Mouse (Mus musculus) brain, embryonic 14.5 days (tissue): ENCODE results near the gene L3mbtl4. TPM values are rescaled to one million over a fixed set of nuclear protein-coding genes. Genes with fewer than 3 reads are reported as not detected.
"Not testable (repeated sequence)": the region's sequence is repeated elsewhere in the genome, so short reads cannot be mapped to it uniquely, and the experiment has no call there.

Experiments
- DNase-seq: peaks from one replicate; pipeline ENCODE4 v3.0.0-alpha.2; 2011; ENCODE audit warnings: low read depth
- CTCF ChIP-seq: fragments of 200-500 bp; IDR thresholded peaks from 2 replicates; pipeline ENCODE4 v1.5.1; 2012; ENCODE audit warnings: inconsistent platforms, mild to moderate bottlenecking, moderate library complexity, borderline replicate concordance; ENCODE audit not compliant: insufficient read depth, insufficient read length; ENCODE audit errors: extremely low read depth
- POLR2A ChIP-seq: fragments of 200-500 bp; IDR thresholded peaks from 2 replicates; pipeline ENCODE4 v1.6.1; 2012; ENCODE audit warnings: mild to moderate bottlenecking, inconsistent platforms, borderline replicate concordance; ENCODE audit not compliant: poor library complexity, insufficient read depth, insufficient read length, severe bottlenecking; ENCODE audit errors: extremely low read depth
- polyA plus RNA-seq: library from polyadenylated mRNA; depleted of rRNA; stranded (reverse); fragments of >200 nt; gene quantifications from 2 replicates; pipeline ENCODE4 v1.2.3, GENCODE M21; 2012

Gene L3mbtl4
- polyA plus RNA-seq, 1 experiment: 1.8 TPM

DNA sequence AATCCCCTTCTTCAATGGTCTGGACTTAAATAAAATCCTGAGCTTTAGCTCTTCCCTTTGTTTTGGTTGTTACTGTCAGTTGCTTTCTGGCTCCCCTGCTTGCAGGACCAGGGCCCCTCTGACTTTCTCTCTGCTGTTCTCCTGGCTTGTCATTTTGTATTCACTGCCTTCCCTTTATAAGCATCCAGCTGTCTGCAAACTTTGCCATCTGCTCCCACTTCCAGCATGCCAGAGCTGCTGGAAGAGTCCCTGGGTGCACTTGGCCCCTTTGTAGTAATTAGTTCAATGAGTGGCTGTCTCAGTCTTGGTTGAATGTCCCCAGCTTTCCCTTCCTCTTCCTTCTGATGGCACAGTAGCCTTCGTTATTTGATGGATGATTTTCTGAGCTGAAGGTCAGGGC is 132.4 kb downstream of the L3mbtl4 start:
- TF ChIP-seq POLR2A (no peak), CTCF (no peak)
- peak; percentile 66 for DNase-seq

DNA sequence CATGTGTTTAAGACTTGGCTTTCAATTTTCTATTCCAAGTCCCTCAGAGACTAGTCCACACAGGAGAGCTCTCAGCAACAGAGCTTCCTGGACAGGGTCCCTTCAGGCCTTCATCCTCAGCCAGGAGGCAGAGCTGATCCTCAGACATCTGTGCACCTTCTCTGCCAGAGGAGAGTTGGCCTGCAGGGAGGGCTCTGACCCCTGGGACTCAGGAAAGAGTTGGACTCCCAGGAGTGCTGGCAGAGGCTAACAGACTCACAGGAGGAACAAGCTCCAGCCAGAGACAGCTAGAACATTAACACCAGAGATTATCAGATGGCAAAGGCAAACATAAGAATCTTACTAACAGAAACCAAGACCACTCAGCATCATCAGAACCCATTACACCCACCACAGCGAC is 133.5 kb downstream of the L3mbtl4 start:
- DNase-seq: not testable (repeated sequence)

DNA sequence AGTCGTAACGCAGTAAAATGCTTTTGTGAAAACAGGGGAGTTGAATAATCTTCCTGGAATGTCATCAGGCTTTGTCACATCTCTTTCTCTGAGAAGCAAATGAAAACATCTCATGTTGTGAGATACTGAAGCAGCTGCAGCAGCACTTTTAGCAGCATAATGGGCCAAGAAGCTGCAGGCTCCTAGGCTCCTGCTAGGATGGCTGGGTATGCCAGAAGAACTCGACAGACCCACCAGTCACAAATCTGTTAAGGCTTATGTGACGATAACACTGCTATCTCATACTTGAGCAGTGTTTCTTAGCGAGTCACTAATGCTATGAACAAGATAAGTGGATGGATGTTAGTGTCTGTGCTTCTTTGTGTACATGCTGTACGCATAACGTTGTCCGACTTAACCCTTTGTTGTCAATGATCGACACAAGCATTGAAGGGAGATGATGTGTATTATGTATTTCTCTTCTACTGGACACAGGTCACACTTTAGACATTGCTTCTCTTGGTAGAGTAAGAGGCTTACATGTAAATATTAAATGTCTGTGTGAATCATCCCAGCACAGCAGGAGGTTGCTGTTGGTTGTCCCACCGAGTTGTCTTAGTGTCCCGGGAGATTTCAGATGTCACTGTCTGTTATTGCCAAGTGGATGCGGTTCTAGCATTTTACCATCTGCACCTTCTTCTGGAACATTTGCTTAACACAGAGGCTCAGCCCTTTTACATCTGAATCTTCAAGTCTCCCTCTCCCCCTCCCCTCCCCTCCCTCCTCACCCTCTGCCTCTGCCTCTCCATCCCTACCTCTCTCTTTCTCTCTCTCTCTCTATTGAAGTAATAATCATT is 149.3 kb downstream of the L3mbtl4 start:
- TF ChIP-seq CTCF: no peak
- no peak for TF ChIP-seq POLR2A
- DNase-seq: peak; percentile 76

DNA sequence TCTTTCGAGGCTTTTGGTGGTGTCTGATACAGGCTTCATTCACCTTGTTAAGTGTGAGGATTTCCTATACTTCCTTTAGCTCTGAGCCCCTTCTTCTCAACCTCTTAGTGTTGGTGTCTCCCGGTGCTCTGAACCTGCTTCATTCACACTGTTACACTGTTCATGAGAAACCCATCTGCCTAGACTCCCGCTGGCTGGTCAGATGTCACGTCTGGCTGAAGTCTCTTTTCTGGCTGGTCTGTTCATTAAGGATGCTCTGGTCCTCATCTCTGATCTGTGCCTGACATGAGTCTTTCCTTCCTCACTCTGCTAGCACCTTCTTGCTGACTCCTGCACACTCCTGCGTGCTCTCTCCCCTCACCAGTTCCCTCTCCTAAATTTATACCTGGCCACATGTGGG is 160.0 kb downstream of the L3mbtl4 start:
- no peak for TF ChIP-seq POLR2A
- TF ChIP-seq CTCF: no peak
- no peak for DNase-seq

DNA sequence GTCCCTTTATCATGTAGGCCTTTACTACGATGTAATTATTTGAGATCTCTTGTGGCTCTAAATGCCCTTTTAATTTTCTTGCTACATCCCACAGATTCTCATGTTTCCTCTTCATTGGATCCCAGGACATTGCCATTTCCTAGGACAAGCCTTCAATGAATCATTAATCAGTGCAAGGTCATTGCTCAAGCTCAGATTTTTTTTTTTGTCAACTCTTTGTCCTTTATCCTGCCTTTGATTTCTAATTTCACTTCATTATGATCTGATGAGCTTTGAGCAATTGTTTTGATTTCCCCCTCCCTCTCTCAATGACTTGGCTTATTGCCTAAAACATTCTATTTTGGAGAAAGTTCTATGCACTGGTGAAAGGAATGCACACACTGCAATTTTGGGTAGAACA is 177.3 kb downstream of the L3mbtl4 start:
- TF ChIP-seq CTCF (no peak), POLR2A (no peak)
- DNase-seq: no peak

DNA sequence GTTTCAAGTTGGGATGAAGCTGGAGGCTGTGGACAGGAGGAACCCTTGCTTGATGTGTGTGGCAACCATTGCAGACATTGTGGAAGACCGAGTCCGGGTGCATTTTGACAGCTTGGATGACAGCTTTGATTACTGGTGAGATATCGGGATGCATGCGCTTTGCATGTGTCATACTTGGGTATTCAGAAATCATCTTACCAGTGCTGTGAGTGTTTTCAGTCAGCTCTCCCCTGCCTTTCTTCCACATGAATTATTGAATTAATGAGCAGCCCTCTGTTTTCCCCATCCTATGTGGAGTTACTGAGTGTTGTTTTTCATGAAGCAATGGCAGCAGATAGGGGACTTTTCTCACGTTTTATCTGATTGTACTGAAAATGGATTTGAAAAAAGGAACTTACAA is 187.9 kb downstream of the L3mbtl4 start:
- no peak for TF ChIP-seq POLR2A
- no peak for TF ChIP-seq CTCF
- DNase-seq: peak; percentile 11

DNA sequence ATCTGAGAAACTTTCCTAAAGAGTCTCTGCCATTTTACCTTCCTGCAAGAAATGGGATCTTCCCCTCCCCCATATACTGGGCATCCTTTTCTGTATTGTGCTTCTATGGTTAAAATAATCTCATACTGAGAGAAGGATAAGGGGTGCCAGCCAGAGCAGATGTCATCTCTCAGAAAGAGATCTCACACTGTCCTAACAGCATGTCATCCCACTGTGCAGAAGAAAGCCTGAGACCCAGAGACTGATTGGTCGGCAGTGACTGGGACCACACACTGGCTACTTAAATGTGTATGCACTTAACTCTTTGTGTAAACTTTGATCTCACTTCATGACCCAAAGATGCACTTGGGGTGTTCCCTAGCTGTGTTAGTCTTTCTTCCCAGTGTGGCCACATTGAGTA is 193.7 kb downstream of the L3mbtl4 start:
- DNase-seq: no peak

DNA sequence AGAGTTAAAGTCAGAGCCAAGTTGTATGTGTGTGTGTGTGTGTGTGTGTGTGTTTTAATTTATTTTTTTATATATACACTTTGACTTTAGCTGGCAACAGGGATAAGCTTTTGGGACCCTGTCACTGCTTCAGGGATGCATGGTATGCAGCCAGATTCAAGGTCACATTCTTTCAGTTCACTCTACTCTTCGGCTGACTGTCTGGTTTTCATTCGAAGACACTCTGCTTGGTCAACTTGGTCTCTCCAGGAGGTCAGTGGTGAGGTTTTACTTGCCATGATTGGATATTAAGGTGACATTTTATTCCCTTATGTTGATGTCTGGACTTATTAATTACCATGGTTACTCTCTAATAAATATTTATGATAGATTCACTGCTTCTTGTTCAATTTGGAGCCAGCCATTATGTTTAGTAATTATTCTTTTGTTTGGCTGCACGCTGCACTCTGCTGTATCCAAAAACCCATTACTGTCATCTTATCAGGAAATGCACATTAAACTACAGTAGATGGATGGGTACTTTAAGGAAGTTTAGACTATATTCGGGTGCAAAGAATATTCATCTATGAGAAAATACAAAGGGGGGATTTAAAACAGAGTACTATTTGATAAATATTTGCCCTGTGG is 216.6 kb downstream of the L3mbtl4 start:
- no peak for TF ChIP-seq POLR2A
- TF ChIP-seq CTCF: no peak
- peak; percentile 64 for DNase-seq

More for the DNA sequence above, 193.7 kb downstream of the L3mbtl4 start:
- TF ChIP-seq CTCF (no peak), POLR2A (no peak)

DNA sequence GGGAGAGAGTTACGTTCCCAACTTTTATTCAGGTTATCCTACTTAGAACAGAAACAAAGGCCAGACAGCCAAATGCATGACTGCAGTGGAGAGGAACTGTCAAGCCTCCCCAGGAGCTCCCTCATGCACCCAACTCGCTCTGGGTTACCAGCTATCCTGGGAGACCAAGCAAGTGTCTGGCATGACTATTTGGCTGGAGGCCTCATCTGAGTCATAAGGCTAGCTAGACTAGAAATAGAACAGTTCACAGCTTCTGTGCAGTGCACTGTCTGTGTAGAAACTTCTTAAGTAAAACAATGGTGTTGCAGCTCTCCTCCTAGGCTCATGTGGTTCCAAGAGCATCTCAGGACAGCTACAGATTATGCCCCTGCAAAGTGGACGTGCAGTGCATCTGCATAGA is 218.6 kb downstream of the L3mbtl4 start:
- DNase-seq: no peak
- TF ChIP-seq POLR2A (no peak), CTCF (no peak)

DNA sequence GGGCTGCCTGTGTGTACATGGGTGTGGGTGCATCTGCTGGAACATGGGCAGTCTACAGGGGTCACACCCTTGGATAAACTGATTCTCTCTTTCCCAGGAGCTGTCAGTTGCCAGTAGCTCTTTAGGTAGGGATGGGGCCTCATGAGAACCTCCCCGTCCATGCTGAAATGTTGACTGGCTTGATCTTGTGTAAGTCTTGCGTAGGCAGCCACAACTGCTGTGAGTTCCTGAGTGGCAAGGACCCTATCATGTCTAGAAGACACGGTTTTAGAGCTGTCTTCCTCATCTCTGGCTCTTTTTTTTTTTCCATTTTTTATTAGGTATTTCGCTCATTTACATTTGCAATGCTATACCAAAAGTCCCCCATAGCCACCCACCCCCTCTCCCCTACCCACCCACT is 229.4 kb downstream of the L3mbtl4 start:
- not testable (repeated sequence) for DNase-seq

DNA sequence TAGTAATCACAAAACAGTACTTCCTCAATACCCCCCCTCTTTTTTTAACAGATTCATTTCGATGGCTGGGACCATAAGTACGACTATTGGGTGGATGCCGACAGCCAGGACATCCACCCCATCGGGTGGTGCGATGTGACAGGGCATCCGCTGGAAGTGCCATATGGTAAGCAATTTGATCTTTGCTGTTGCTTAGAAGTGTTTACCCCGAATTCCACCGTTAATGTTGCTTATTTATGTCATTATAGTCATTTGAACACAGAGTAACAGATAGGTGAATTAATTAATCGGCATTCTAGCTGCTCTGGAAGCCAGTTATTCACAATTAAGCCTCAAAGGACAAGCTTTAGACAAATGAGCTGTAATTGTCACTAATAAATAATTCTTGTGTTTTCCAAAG is 286.1 kb downstream of the L3mbtl4 start:
- no peak for TF ChIP-seq POLR2A
- TF ChIP-seq CTCF: no peak
- peak; percentile 57 for DNase-seq

DNA sequence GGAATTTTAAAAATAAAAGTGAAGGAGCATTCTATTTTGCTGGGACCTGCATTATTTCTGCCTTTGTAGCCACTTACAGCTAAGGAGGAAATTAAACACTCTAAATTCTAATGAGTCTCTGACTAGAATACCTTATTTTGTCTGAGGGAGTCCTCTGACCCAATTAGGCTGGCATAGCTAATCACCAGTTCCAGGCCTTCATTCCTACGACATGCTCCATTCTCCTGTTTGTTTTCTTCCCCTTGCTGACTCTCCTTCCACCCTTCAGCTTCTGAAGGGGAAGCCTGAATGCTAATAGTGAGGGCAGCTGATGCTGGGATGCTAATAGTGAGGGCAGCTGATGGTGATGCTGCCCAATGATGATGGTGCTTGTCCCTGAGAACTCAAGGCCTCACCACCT is 286.7 kb downstream of the L3mbtl4 start:
- DNase-seq: peak; percentile 87
- no peak for TF ChIP-seq POLR2A
- TF ChIP-seq CTCF: no peak
